Mouse (Mus musculus) liver, postnatal 0 days (tissue): ENCODE results near the gene Slc4a4. TPM values are rescaled to one million over a fixed set of nuclear protein-coding genes. Genes with fewer than 3 reads are reported as not detected.
A peak's percentile ranks its signal among the peaks of the same experiment; 100 is the strongest.

Experiments
- ATAC-seq: fragments of 200-750 bp; cut with Nextera tagmentation; 2 replicates; pipeline ENCODE4 v1.8.0; 2017; ENCODE audit warnings: mild to moderate bottlenecking, moderate library complexity
- DNase-seq: peaks from one replicate; pipeline ENCODE4 v3.0.0-alpha.2; 2016
- H3K27ac ChIP-seq: fragments of 300-500 bp; sonication (generic); 2 replicates; pipeline ENCODE4 v1.5.1; 2014; ENCODE audit warnings: antibody characterized with exemption, moderate library complexity, mild to moderate bottlenecking, low read depth
- H3K27me3 ChIP-seq: fragments of 300-500 bp; sonication (generic); 2 replicates; pipeline ENCODE4 v1.6.1; 2014; ENCODE audit warnings: low read length, control low read depth, mixed read lengths; ENCODE audit not compliant: insufficient read depth
- H3K36me3 ChIP-seq: fragments of 300-500 bp; sonication (generic); replicated peaks from 2 replicates; pipeline ENCODE4 v1.6.1; 2014; ENCODE audit warnings: mild to moderate bottlenecking, control low read depth, low read length, moderate library complexity, mixed read lengths; ENCODE audit not compliant: insufficient read depth
- H3K4me1 ChIP-seq: fragments of 300-500 bp; sonication (generic); 2 replicates; pipeline ENCODE4 v1.6.1; 2014; ENCODE audit warnings: antibody characterized with exemption, mild to moderate bottlenecking, control low read depth; ENCODE audit not compliant: insufficient read depth
- H3K4me2 ChIP-seq: fragments of 300-500 bp; sonication (generic); 2 replicates; pipeline ENCODE4 v1.6.1; 2014; ENCODE audit warnings: low read depth, mild to moderate bottlenecking, low read length, moderate library complexity, mixed read lengths
- H3K4me3 ChIP-seq: fragments of 300-500 bp; sonication (generic); 2 replicates; pipeline ENCODE4 v1.5.1; 2014; ENCODE audit warnings: low read depth, low read length
- H3K9ac ChIP-seq: fragments of 300-500 bp; sonication (generic); replicated peaks from 2 replicates; pipeline ENCODE4 v1.6.1; 2014; ENCODE audit warnings: mild to moderate bottlenecking, moderate library complexity
- H3K9me3 ChIP-seq: fragments of 300-500 bp; sonication (generic); 2 replicates; pipeline ENCODE4 v1.6.1; 2016; ENCODE audit warnings: mild to moderate bottlenecking, control low read depth, low read length, mixed read lengths
- CTCF ChIP-seq: sonication (generic); IDR thresholded peaks from 2 replicates; pipeline ENCODE4 v1.5.1; 2016; ENCODE audit warnings: antibody characterized with exemption, low read depth
- EP300 ChIP-seq: IDR thresholded peaks from 2 replicates; pipeline ENCODE4 v1.6.1; 2016; ENCODE audit warnings: antibody characterized with exemption, low read depth, mild to moderate bottlenecking
- WGBS: fragments of 180-500 bp; shearing (Covaris S2); extraction: QIAGEN DNeasy Blood & Tissue Kit; methylation state at CpG from one replicate; pipeline ENCODE4 v1.1.7; 2014; ENCODE audit not compliant: insufficient replicate concordance; 5-methylcytosine and 5-hydroxymethylcytosine counted together
- polyA plus RNA-seq: library from polyadenylated mRNA; unstranded; fragments of >200 nt; fragmentation: Nextera tagmentation; extraction: Ambion mirVana; gene quantifications from 2 replicates; pipeline ENCODE4 v1.2.1, GENCODE M21; 2015

Slc4a4 gene
- polyA plus RNA-seq, 1 experiment from 2014 or later, result 4.1 TPM

DNA sequence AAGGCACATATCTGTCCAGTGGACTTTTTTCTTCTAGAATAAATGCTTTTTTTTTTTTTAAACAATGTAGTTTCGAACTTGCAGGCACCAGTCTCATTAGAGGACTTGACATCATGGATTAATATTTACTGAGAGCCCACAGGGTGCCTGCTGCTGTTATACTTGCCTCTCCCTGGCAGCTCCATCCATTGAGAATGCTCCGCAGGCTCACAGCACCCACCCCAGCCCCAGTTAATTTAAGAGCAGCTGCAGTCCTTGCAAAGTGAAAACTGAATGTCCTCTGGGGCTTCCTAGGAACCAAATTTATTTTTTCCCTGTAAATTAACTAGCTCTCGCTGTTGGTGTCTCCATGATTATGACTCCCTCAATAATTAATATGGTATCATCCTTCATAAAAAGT lies 303.4 kb downstream of the Slc4a4 start:
- Histone ChIP-seq H3K4me1 (no peaks in the 10 kb centered on the region), H3K4me3 (no peak overlapping the region), H3K36me3 (no peaks in the 10 kb centered on the region), H3K9me3 (no peaks in the 10 kb centered on the region), H3K27me3 (no peaks in the 10 kb centered on the region), H3K4me2 (no peak overlapping the region), H3K27ac (no peak overlapping the region), H3K9ac (no peak overlapping the region)
- WGBS, result 77% methylated on average over 3 of the region's 3 CpGs
- ATAC-seq, result no peak
- DNase-seq, result no peak
- TF ChIP-seq EP300, result no peak
- no peak for TF ChIP-seq CTCF

DNA sequence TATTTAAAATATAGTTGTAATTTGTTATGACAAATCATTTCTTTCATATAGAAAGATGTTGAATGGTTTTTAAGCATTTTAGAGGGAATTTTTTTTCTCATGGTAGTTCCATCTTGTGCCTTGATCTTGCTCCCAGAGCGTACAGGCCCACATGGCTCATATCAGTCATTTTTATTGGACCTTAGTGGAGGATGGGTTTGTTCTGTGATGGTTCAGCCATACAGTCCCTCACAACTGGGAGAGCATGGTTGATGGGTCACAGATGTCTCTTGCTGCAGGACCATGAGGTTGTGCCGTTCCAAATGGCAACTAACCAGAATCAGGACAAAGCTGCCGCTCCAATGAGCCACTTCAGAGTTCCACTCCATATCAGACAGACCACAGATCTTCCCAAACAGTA lies 308.0 kb downstream of the Slc4a4 start:
- ATAC-seq, result no peak
- H3K36me3 ChIP-seq, result no peaks in the 10 kb centered on the region
- no peak overlapping the region for H3K27ac ChIP-seq
- no peak for DNase-seq
- no peaks in the 10 kb centered on the region for H3K9me3 ChIP-seq
- WGBS, result 80% methylated on average over 3 of the region's 3 CpGs
- H3K4me1 ChIP-seq, result no peaks in the 10 kb centered on the region
- no peak overlapping the region for H3K9ac ChIP-seq
- no peak overlapping the region for H3K4me2 ChIP-seq
- no peaks in the 10 kb centered on the region for H3K27me3 ChIP-seq
- H3K4me3 ChIP-seq, result no peak overlapping the region
- TF ChIP-seq EP300 (no peak), CTCF (no peak)

DNA sequence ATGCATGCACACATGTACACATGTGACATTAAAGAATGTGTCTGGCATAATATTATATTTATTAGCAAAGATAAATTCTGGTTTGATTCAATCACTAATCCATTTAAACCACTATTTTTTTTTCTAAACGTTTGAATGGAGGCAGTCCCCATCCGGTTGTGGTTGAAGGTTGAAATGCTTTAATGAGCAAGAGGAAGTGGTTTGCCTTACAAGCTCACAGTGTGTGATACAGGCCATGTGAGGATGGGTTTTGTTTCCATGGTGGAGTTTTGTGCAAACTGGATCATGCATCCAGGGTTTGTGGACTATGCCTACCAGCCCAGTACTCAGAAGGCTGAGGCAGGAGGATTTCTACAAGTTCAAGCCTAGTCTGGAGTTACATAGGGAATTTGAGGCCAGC lies 311.9 kb downstream of the Slc4a4 start:
- no peak for ATAC-seq
- 0 out of 2 replicates have a peak, but pooled peaks cover 3% of the 10 kb centered on the region for H3K36me3 ChIP-seq
- 35% methylated on average over 2 of the region's 2 CpGs for WGBS
- H3K9me3 ChIP-seq, result no peaks in the 10 kb centered on the region
- DNase-seq, result no peak
- no peak overlapping the region for H3K4me2 ChIP-seq
- H3K4me1 ChIP-seq, result no peaks in the 10 kb centered on the region
- H3K27ac ChIP-seq, result no peak overlapping the region
- no peaks in the 10 kb centered on the region for H3K27me3 ChIP-seq
- H3K9ac ChIP-seq, result no peak overlapping the region
- TF ChIP-seq CTCF (no peak), EP300 (no peak)
- H3K4me3 ChIP-seq, result no peak overlapping the region

DNA sequence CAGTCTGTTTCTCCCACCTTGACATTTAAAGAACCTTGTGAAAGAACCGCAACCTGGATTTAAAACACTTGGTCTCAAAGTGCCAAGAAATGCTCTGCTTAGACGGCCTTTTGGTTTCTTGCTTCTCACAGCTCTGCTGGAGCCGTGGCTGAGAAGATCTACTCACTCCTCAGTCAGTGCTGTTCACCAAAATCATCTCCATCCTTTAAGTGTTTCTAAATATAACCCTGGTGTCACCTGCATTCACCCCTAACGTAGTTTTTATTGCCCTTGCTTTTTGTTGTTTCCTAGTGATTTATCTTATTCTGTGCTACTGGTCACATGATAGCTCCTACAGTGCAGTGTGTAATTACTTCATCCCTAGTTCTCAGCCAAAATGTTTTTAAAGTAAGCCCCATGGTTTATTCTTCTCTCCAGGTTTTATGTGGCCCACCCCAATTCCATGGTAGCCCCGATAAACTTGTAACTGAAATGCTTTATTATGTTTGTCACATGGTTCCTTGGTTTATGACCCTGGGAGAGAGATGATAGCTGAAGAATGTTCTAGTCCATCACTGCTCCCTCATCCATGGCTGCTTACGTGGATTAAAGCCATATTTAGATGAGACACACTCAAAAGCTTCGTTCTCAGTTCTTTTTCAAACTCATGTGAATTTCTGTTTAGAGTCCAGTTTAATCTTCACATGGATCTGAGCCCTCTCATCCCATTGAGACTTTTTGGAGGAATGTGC lies 323.5 kb downstream of the Slc4a4 start:
- no peak overlapping the region for H3K9ac ChIP-seq
- H3K4me3 ChIP-seq, result no peak overlapping the region
- H3K4me1 ChIP-seq, result no peaks in the 10 kb centered on the region
- H3K4me2 ChIP-seq, result no peak overlapping the region
- no peak for DNase-seq
- no peaks in the 10 kb centered on the region; the same call in 1 of the 2 replicates for H3K36me3 ChIP-seq
- no peak for ATAC-seq
- TF ChIP-seq EP300 (no peak), CTCF (no peak)
- no peaks in the 10 kb centered on the region for H3K27me3 ChIP-seq
- 69% methylated on average over 7 of the region's 7 CpGs for WGBS
- no peaks in the 10 kb centered on the region for H3K9me3 ChIP-seq
- H3K27ac ChIP-seq, result no peak overlapping the region

DNA sequence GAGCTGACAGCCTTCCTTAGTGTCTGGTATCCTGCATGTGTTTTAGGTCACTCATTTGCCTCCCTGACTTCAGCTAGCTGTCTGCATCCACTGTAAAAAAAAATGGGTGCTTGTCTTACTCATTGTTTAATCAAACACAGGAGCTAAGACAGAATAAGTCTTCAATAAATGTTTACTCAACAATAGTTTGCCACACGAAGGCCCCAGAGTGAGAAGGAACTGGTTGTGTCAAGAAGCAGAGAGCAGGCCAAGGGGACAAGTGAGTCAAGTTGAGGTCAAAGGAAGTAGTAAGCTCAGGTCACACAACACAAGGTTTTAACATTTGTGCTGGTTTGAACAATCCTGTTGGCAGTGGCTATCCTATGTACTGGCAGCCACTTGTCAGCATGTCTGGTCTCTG lies 324.4 kb downstream of the Slc4a4 start:
- ATAC-seq (no peak), DNase-seq (no peak)
- H3K27me3 ChIP-seq, result no peaks in the 10 kb centered on the region
- no peaks in the 10 kb centered on the region; the same call in 1 of the 2 replicates for H3K36me3 ChIP-seq
- H3K4me3 ChIP-seq, result no peak overlapping the region
- H3K4me2 ChIP-seq, result no peak overlapping the region
- 43% methylated on average over 1 of the region's 1 CpGs for WGBS
- no peaks in the 10 kb centered on the region for H3K9me3 ChIP-seq
- no peak for TF ChIP-seq CTCF
- no peak for TF ChIP-seq EP300
- H3K9ac ChIP-seq, result no peak overlapping the region
- H3K4me1 ChIP-seq, result no peaks in the 10 kb centered on the region
- no peak overlapping the region for H3K27ac ChIP-seq

DNA sequence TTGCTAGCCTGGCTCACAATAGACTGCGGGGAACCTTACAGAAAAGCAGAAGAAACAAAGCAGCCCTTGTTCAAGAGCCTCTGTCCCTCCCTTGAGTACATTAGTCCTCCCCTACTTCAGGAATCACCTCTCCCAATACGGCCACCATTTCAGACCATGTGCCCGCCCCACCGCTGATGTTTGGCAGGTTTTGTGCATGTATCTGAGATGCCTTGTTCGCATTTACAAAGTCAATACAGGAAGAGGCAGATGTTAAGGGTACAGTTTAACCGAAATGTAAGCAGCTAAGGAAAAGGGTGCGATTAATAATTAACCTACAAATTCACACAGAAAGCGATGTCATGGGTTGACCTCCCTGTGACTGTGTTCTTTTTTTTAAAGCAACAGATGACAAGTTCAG lies 331.6 kb downstream of the Slc4a4 start:
- DNase-seq, result peak; percentile 24
- Histone ChIP-seq H3K36me3 (no peaks in the 10 kb centered on the region), H3K4me3 (no peak overlapping the region), H3K4me1 (0 out of 2 replicates have a peak, but pooled peaks cover 4% of the 10 kb centered on the region), H3K4me2 (no peak overlapping the region), H3K27ac (peak overlapping the region; percentile 74), H3K9ac (no peak overlapping the region), H3K9me3 (no peaks in the 10 kb centered on the region), H3K27me3 (no peaks in the 10 kb centered on the region)
- TF ChIP-seq CTCF (no peak), EP300 (no peak)
- peak; percentile 91 for ATAC-seq
- 62% methylated on average over 8 of the region's 8 CpGs for WGBS

DNA sequence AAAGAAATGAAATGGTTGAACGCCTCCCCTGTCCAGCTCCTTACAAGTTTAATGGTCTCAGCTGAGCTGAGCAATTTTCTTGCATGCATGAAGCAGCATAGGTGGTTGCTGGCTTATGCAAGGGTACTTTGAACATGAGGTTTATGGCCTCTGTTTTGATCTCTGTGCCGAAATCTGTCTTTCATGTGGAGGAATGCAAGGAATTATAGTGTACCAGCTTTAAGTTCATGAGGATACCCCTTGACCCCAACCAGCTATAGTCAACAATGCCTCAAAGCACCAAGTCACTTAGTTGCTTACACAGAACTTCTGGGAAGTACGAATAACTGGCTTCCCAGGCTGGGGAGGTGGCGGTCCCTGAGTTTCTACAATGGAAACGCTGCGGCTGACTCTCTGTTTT lies 332.1 kb downstream of the Slc4a4 start:
- TF ChIP-seq CTCF (no peak), EP300 (no peak)
- peak overlapping the region; percentile 16; the same call in 1 of the 2 replicates for H3K4me2 ChIP-seq
- H3K9me3 ChIP-seq, result no peaks in the 10 kb centered on the region
- no peaks in the 10 kb centered on the region for H3K27me3 ChIP-seq
- peak overlapping the region; percentile 74 for H3K27ac ChIP-seq
- 0 out of 2 replicates have a peak, but pooled peaks cover 4% of the 10 kb centered on the region for H3K4me1 ChIP-seq
- no peaks in the 10 kb centered on the region for H3K36me3 ChIP-seq
- no peak for DNase-seq
- WGBS, result 51% methylated on average over 6 of the region's 6 CpGs
- H3K9ac ChIP-seq, result peak overlapping the region; percentile 6; the same call in 1 of the 2 replicates
- peak; percentile 51 for ATAC-seq
- no peak overlapping the region for H3K4me3 ChIP-seq
